Mouse (Mus musculus): ENCODE measurements around the gene Dnajc28. TPM values are rescaled to one million over a fixed set of nuclear protein-coding genes. Genes with fewer than 3 reads are reported as not detected.

The Dnajc28 gene
- polyA plus RNA-seq, 1 experiment, result 1.6 TPM

- no peak overlapping the region for H3K27ac ChIP-seq (ENCODE audit: insufficient read depth, low read length)
- TF ChIP-seq CTCF (IDR thresholded peaks at IDR 0.05; ENCODE audit: borderline replicate concordance, insufficient read depth, low read length) (no peak), POLR2A (IDR thresholded peaks at IDR 0.05; ENCODE audit: low read depth, low read length) (no peak)
- H3K4me3 ChIP-seq (ENCODE audit: insufficient read depth, low read length), result no peak overlapping the region
- no peaks in the 10 kb centered on the region for H3K4me1 ChIP-seq (ENCODE audit: control insufficient read depth, insufficient read depth, low read length)
These were observed 14.8 kb upstream of the Dnajc28 start for GRCm38 (mm10) chr16:91633641-91634040.

- Histone ChIP-seq H3K4me3 (ENCODE audit: insufficient read depth, low read length) (no peak overlapping the region), H3K4me1 (ENCODE audit: control insufficient read depth, insufficient read depth, low read length) (no peaks in the 10 kb centered on the region), H3K27ac (ENCODE audit: insufficient read depth, low read length) (no peak overlapping the region)
- no peak for TF ChIP-seq CTCF (IDR thresholded peaks at IDR 0.05; ENCODE audit: borderline replicate concordance, insufficient read depth, low read length)
- no peak for TF ChIP-seq POLR2A (IDR thresholded peaks at IDR 0.05; ENCODE audit: low read depth, low read length)
These were observed 14.1 kb upstream of the Dnajc28 start for GRCm38 (mm10) chr16:91632940-91633339.

GRCm38 (mm10) chr16:91632439-91632838, 13.6 kb upstream of the Dnajc28 start:
- no peaks in the 10 kb centered on the region for H3K4me1 ChIP-seq (ENCODE audit: control insufficient read depth, insufficient read depth, low read length)
- no peak overlapping the region for H3K4me3 ChIP-seq (ENCODE audit: insufficient read depth, low read length)
- TF ChIP-seq CTCF (IDR thresholded peaks at IDR 0.05; ENCODE audit: borderline replicate concordance, insufficient read depth, low read length) (no peak), POLR2A (IDR thresholded peaks at IDR 0.05; ENCODE audit: low read depth, low read length) (no peak)
- H3K27ac ChIP-seq (ENCODE audit: insufficient read depth, low read length), result no peak overlapping the region

GRCm38 (mm10) chr16:91630584-91630983, 11.8 kb upstream of the Dnajc28 start:
- no peak for TF ChIP-seq CTCF (IDR thresholded peaks at IDR 0.05; ENCODE audit: borderline replicate concordance, insufficient read depth, low read length)
- no peak for TF ChIP-seq POLR2A (IDR thresholded peaks at IDR 0.05; ENCODE audit: low read depth, low read length)
- H3K4me3 ChIP-seq (ENCODE audit: insufficient read depth, low read length), result no peak overlapping the region
- H3K4me1 ChIP-seq (ENCODE audit: control insufficient read depth, insufficient read depth, low read length), result no peaks in the 10 kb centered on the region

GRCm38 (mm10) chr16:91629749-91630148, 10.9 kb upstream of the Dnajc28 start:
- TF ChIP-seq CTCF (IDR thresholded peaks at IDR 0.05; ENCODE audit: borderline replicate concordance, insufficient read depth, low read length) (no peak), POLR2A (IDR thresholded peaks at IDR 0.05; ENCODE audit: low read depth, low read length) (no peak)
- Histone ChIP-seq H3K4me3 (ENCODE audit: insufficient read depth, low read length) (no peak overlapping the region), H3K27ac (ENCODE audit: insufficient read depth, low read length) (no peak overlapping the region), H3K4me1 (ENCODE audit: control insufficient read depth, insufficient read depth, low read length) (no peaks in the 10 kb centered on the region)

More at GRCm38 (mm10) chr16:91630584-91630983, 11.8 kb upstream of the Dnajc28 start:
- H3K27ac ChIP-seq (ENCODE audit: insufficient read depth, low read length), result no peak overlapping the region

- Histone ChIP-seq H3K27ac (ENCODE audit: insufficient read depth, low read length) (no peak overlapping the region), H3K4me1 (ENCODE audit: control insufficient read depth, insufficient read depth, low read length) (no peaks in the 10 kb centered on the region), H3K4me3 (ENCODE audit: insufficient read depth, low read length) (no peak overlapping the region)
- TF ChIP-seq POLR2A (IDR thresholded peaks at IDR 0.05; ENCODE audit: low read depth, low read length) (no peak), CTCF (IDR thresholded peaks at IDR 0.05; ENCODE audit: borderline replicate concordance, insufficient read depth, low read length) (no peak)
These were observed 9.8 kb upstream of the Dnajc28 start for GRCm38 (mm10) chr16:91628673-91629072.

- Histone ChIP-seq H3K27ac (ENCODE audit: insufficient read depth, low read length) (no peak overlapping the region), H3K4me1 (ENCODE audit: control insufficient read depth, insufficient read depth, low read length) (no peaks in the 10 kb centered on the region), H3K4me3 (ENCODE audit: insufficient read depth, low read length) (no peak overlapping the region)
- TF ChIP-seq POLR2A (IDR thresholded peaks at IDR 0.05; ENCODE audit: low read depth, low read length), result no peak
- TF ChIP-seq CTCF (IDR thresholded peaks at IDR 0.05; ENCODE audit: borderline replicate concordance, insufficient read depth, low read length), result no peak
These were observed 9.0 kb upstream of the Dnajc28 start for GRCm38 (mm10) chr16:91627831-91628230.

GRCm38 (mm10) chr16:91623074-91623473, 4.2 kb upstream of the Dnajc28 start:
- TF ChIP-seq CTCF (IDR thresholded peaks at IDR 0.05; ENCODE audit: borderline replicate concordance, insufficient read depth, low read length) (no peak), POLR2A (IDR thresholded peaks at IDR 0.05; ENCODE audit: low read depth, low read length) (no peak)
- Histone ChIP-seq H3K4me1 (ENCODE audit: control insufficient read depth, insufficient read depth, low read length) (no peaks in the 10 kb centered on the region), H3K27ac (ENCODE audit: insufficient read depth, low read length) (no peak overlapping the region), H3K4me3 (ENCODE audit: insufficient read depth, low read length) (no peak overlapping the region)

- no peak for TF ChIP-seq POLR2A (IDR thresholded peaks at IDR 0.05; ENCODE audit: low read depth, low read length)
- TF ChIP-seq CTCF (IDR thresholded peaks at IDR 0.05; ENCODE audit: borderline replicate concordance, insufficient read depth, low read length), result no peak
- no peak overlapping the region for H3K27ac ChIP-seq (ENCODE audit: insufficient read depth, low read length)
- H3K4me3 ChIP-seq (ENCODE audit: insufficient read depth, low read length), result no peak overlapping the region
- no peaks in the 10 kb centered on the region for H3K4me1 ChIP-seq (ENCODE audit: control insufficient read depth, insufficient read depth, low read length)
These were observed 2.2 kb upstream of the Dnajc28 start for GRCm38 (mm10) chr16:91620991-91621390.

- Histone ChIP-seq H3K27ac (ENCODE audit: insufficient read depth, low read length) (no peak overlapping the region), H3K4me1 (ENCODE audit: control insufficient read depth, insufficient read depth, low read length) (no peaks in the 10 kb centered on the region), H3K4me3 (ENCODE audit: insufficient read depth, low read length) (no peak overlapping the region)
- no peak for TF ChIP-seq POLR2A (IDR thresholded peaks at IDR 0.05; ENCODE audit: low read depth, low read length)
- no peak for TF ChIP-seq CTCF (IDR thresholded peaks at IDR 0.05; ENCODE audit: borderline replicate concordance, insufficient read depth, low read length)
These were observed 1.4 kb upstream of the Dnajc28 start for GRCm38 (mm10) chr16:91620185-91620584.

GRCm38 (mm10) chr16:91614552-91614951, 4.3 kb downstream of the Dnajc28 start:
- Histone ChIP-seq H3K27ac (ENCODE audit: insufficient read depth, low read length) (no peak overlapping the region), H3K4me1 (ENCODE audit: control insufficient read depth, insufficient read depth, low read length) (no peaks in the 10 kb centered on the region), H3K4me3 (ENCODE audit: insufficient read depth, low read length) (no peak overlapping the region)
- TF ChIP-seq CTCF (IDR thresholded peaks at IDR 0.05; ENCODE audit: borderline replicate concordance, insufficient read depth, low read length) (no peak), POLR2A (IDR thresholded peaks at IDR 0.05; ENCODE audit: low read depth, low read length) (no peak)

All from embryonic fibroblast, embryonic 13.5 days (primary cell).